In genomic region chr7:96688141-96688540, GRCm38 (mm10) we compare ENCODE assay signal across 21 mouse cellular contexts.
DNase-seq lines count a peak whose midpoint lies in the region; ATAC-seq and TF ChIP-seq lines count a peak whose summit lies in the region.
"Had no signal": no experiment of that assay in that cellular context is flagged by ENCODE, and none has a peak within 500 bp of the region (broad histone marks: within the 10 kb centered on the region; RNA-seq: fewer than 3 reads in every experiment).

No protein-coding gene starts in this region.

- DNase-seq in MEL (ENCODE audit: low read depth, low spot score), result peak; percentile 58
- peak; percentile 50 for DNase-seq in MEL-GATA-1-ER (ENCODE audit: extremely low read depth, low read depth)
- DNase-seq in forebrain, postnatal 0 days, result no peak
- no peak for DNase-seq in lung, postnatal 4 days
- DNase-seq: adrenal gland, adult 2 months; adrenal gland, adult 8-10 months; adrenal gland, postnatal 10 days; adrenal gland, postnatal 14 days; adrenal gland, postnatal 25 days; adrenal gland, postnatal 36 days; B cell, adult 2 months; cerebellum, adult 11 months; cerebellum, adult 11-12 months; cerebellum, adult 18-20 months; cerebellum, adult 2 months; cerebellum, adult 8-10 months had no signal

- ATAC-seq in forebrain, postnatal 0 days, result no peak
- ATAC-seq: activated CD4-positive, CD25-positive, alpha-beta regulatory T cell, adult 4 months; CD4-positive, CD25-positive, alpha-beta regulatory T cell, adult 4 months; Patski had no signal

- no peak for TF ChIP-seq POLR2A in MEL (IDR thresholded peaks at IDR 0.05; ENCODE audit: control insufficient read depth in 1 of 2, insufficient read depth in 1 of 2, low read depth in 1 of 2, low read length in 2 of 2, poor library complexity in 1 of 2)

- TF ChIP-seq CTCF in MEL (IDR thresholded peaks at IDR 0.05 in 2 of 3, conservative IDR thresholded peaks at IDR 0.05 in 1 of 3; ENCODE audit: control insufficient read depth in 1 of 3, insufficient read depth in 1 of 3, low read depth in 2 of 3, low read length in 3 of 3, poor library complexity in 1 of 3, severe bottlenecking in 1 of 3), result no peak
- TF ChIP-seq CTCF in forebrain, postnatal 0 days (IDR thresholded peaks at IDR 0.05; ENCODE audit: low read depth), result no peak

- WGBS in forebrain, postnatal 0 days, result 92% methylated on average over 3 of the region's 3 CpGs

- no peaks in the 10 kb centered on the region for H3K27me3 ChIP-seq in MEL (ENCODE audit: control insufficient read depth in 1 of 2, insufficient read depth in 2 of 2, low read length in 2 of 2)
- H3K27me3 ChIP-seq in forebrain, postnatal 0 days (ENCODE audit: insufficient read depth, low read length), result no peaks in the 10 kb centered on the region
- H3K27me3 ChIP-seq: CH12.LX, Patski had no signal

- H3K36me3 ChIP-seq in MEL (ENCODE audit: control insufficient read depth in 1 of 2, insufficient read depth in 2 of 2, low read length in 2 of 2), result no peaks in the 10 kb centered on the region; a peak in 1 of 4 replicates
- H3K36me3 ChIP-seq in forebrain, postnatal 0 days (ENCODE audit: insufficient read depth), result no peaks in the 10 kb centered on the region
- H3K36me3 ChIP-seq: G1E had no signal

- peaks cover 0 to 4% of the 10 kb centered on the region in 2 experiments; a peak in 2 of 4 replicates for H3K4me1 ChIP-seq in MEL (ENCODE audit: control insufficient read depth in 1 of 2, insufficient read depth in 2 of 2, low read length in 2 of 2)
- H3K4me1 ChIP-seq in forebrain, postnatal 0 days (ENCODE audit: insufficient read depth), result peaks cover 5% of the 10 kb centered on the region; the same call in 1 of the 2 replicates

- TF ChIP-seq EP300 in MEL (IDR thresholded peaks at IDR 0.05; ENCODE audit: low read depth in 1 of 2, low read length in 2 of 2), result peak in 1 of 2 experiments; percentile 36; a peak in 1 of 4 replicates

- no peak overlapping the region for H3K4me2 ChIP-seq in forebrain, postnatal 0 days (ENCODE audit: low read depth)

- no peaks in the 10 kb centered on the region for H3K9me3 ChIP-seq in MEL (replicated peaks; ENCODE audit: insufficient read depth, low read length)
- H3K9me3 ChIP-seq in forebrain, postnatal 0 days (ENCODE audit: low read length), result no peaks in the 10 kb centered on the region

- no peak for TF ChIP-seq RAD21 in MEL (IDR thresholded peaks at IDR 0.05; ENCODE audit: low read depth, low read length)

- H3K79me2 ChIP-seq in MEL (ENCODE audit: control insufficient read depth, insufficient read depth, low read length, poor library complexity), result no peaks in the 10 kb centered on the region

- H3K9ac ChIP-seq in MEL (ENCODE audit: control insufficient read depth, low read depth, low read length, poor library complexity, severe bottlenecking), result no peak overlapping the region
- no peak overlapping the region for H3K9ac ChIP-seq in forebrain, postnatal 0 days

- no peak overlapping the region for H3K4me3 ChIP-seq in MEL (ENCODE audit: control insufficient read depth in 1 of 2, insufficient read depth in 1 of 2, low read depth in 2 of 2, low read length in 2 of 2)
- no peak overlapping the region for H3K4me3 ChIP-seq in forebrain, postnatal 0 days (ENCODE audit: low read depth, low read length)

- H3K27ac ChIP-seq in MEL (ENCODE audit: control insufficient read depth, low read depth, low read length), result no peak overlapping the region
- no peak overlapping the region for H3K27ac ChIP-seq in forebrain, postnatal 0 days (ENCODE audit: low read depth, low read length)

TF ChIP-seq in MEL, 35 proteins besides CTCF, POLR2A, EP300 and RAD21:
- TF ChIP-seq GATA1 (IDR thresholded peaks at IDR 0.05; ENCODE audit: low read depth, low read length) (0 out of 2 replicates have a peak, but pooled peaks have one; percentile 37), ZC3H11A (IDR thresholded peaks at IDR 0.05; ENCODE audit: low read depth, low read length) (no peak), TAL1 (IDR thresholded peaks at IDR 0.05; ENCODE audit: low read length) (peak; percentile 37)

Comparison
In these comparisons a context has a peak if more than half of its experiments do, and no peak if none do; other contexts are left out.
1. DNase-seq: peak in MEL (single experiment) and MEL-GATA-1-ER (single experiment); none in forebrain, postnatal 0 days (single experiment) and lung, postnatal 4 days (0 of 2).